Mouse (Mus musculus) stomach, embryonic 16.5 days (tissue): ENCODE measurements around the gene Arl14. TPM values are rescaled to one million over a fixed set of nuclear protein-coding genes. Genes with fewer than 3 reads are reported as not detected.
"Not testable (repeated sequence)": the region's sequence is repeated elsewhere in the genome, so short reads cannot be mapped to it uniquely, and the experiment has no call there.

Experiments used
- ATAC-seq: fragments of 200-750 bp; cut with Nextera tagmentation; 2 replicates; pipeline ENCODE4 v1.8.0; 2017; ENCODE audit warnings: moderate number of reproducible peaks, moderate TSS enrichment; ENCODE audit not compliant: insufficient read depth, low FRiP score
- H3K27ac ChIP-seq: fragments of 300-500 bp; sonication (generic); 2 replicates; pipeline ENCODE4 v1.5.1; 2014; ENCODE audit warnings: low read length
- H3K27me3 ChIP-seq: fragments of 300-500 bp; sonication (generic); 2 replicates; pipeline ENCODE4 v1.6.1; 2014; ENCODE audit warnings: low read length, control low read depth, mixed read lengths; ENCODE audit not compliant: control insufficient read depth, insufficient read depth
- H3K36me3 ChIP-seq: fragments of 300-500 bp; sonication (generic); 2 replicates; pipeline ENCODE4 v1.6.1; 2014; ENCODE audit warnings: low read length; ENCODE audit not compliant: control insufficient read depth, insufficient read depth
- H3K4me1 ChIP-seq: fragments of 300-500 bp; sonication (generic); 2 replicates; pipeline ENCODE4 v1.6.1; 2014; ENCODE audit warnings: low read length, control low read depth, mixed read lengths; ENCODE audit not compliant: control insufficient read depth, insufficient read depth
- H3K4me2 ChIP-seq: fragments of 300-500 bp; sonication (generic); 2 replicates; pipeline ENCODE4 v1.6.1; 2014; ENCODE audit warnings: low read depth, low read length, mixed read lengths
- H3K4me3 ChIP-seq: fragments of 300-500 bp; sonication (generic); replicated peaks from 2 replicates; pipeline ENCODE4 v1.5.1; 2014; ENCODE audit warnings: mild to moderate bottlenecking, low read length
- H3K9ac ChIP-seq: fragments of 300-500 bp; sonication (generic); 2 replicates; pipeline ENCODE4 v1.6.1; 2014; ENCODE audit warnings: low read length
- H3K9me3 ChIP-seq: fragments of 300-500 bp; sonication (generic); replicated peaks from 2 replicates; pipeline ENCODE4 v1.6.1; 2016; ENCODE audit warnings: low read length, control low read depth; ENCODE audit not compliant: control insufficient read depth
- WGBS: fragments of 180-500 bp; shearing (Covaris S2); extraction: QIAGEN DNeasy Blood & Tissue Kit; methylation state at CpG from one replicate; pipeline ENCODE4 v1.1.7; 2014; 5-methylcytosine and 5-hydroxymethylcytosine counted together
- polyA plus RNA-seq: library from polyadenylated mRNA; unstranded; fragments of >200 nt; fragmentation: Nextera tagmentation; extraction: Ambion mirVana; gene quantifications from 2 replicates; pipeline ENCODE4 v1.2.1, GENCODE M21; 2015

The Arl14 gene
- polyA plus RNA-seq, 1 experiment from 2014 or later, result 19.0 TPM

GRCm38 (mm10) chr3:69241020-69241419 is 18.8 kb downstream of the Arl14 start:
- H3K27me3 ChIP-seq, result no peaks in the 10 kb centered on the region; the same call in 1 of the 2 replicates
- H3K9ac ChIP-seq, result no peak overlapping the region
- H3K27ac ChIP-seq, result no peak overlapping the region
- H3K9me3 ChIP-seq, result no peaks in the 10 kb centered on the region
- peaks cover 6% of the 10 kb centered on the region for H3K4me1 ChIP-seq
- no peak overlapping the region for H3K4me2 ChIP-seq
- no peaks in the 10 kb centered on the region for H3K36me3 ChIP-seq
- no peak for ATAC-seq
- no peak overlapping the region for H3K4me3 ChIP-seq
- 44% methylated on average over 1 of the region's 1 CpGs for WGBS

GRCm38 (mm10) chr3:69253096-69253866 is 31.1 kb downstream of the Arl14 start:
- Histone ChIP-seq H3K9ac (no peak overlapping the region), H3K4me3 (no peak overlapping the region), H3K4me2 (no peak overlapping the region), H3K9me3 (no peaks in the 10 kb centered on the region), H3K27me3 (no peaks in the 10 kb centered on the region), H3K36me3 (no peaks in the 10 kb centered on the region), H3K27ac (no peak overlapping the region), H3K4me1 (no peaks in the 10 kb centered on the region)
- ATAC-seq, result no peak
- 77% methylated on average over 17 of the region's 17 CpGs for WGBS

GRCm38 (mm10) chr3:69254676-69255075 is 32.5 kb downstream of the Arl14 start:
- H3K4me2 ChIP-seq, result no peak overlapping the region
- no peak overlapping the region for H3K27ac ChIP-seq
- no peaks in the 10 kb centered on the region for H3K27me3 ChIP-seq
- no peaks in the 10 kb centered on the region for H3K9me3 ChIP-seq
- no peak for ATAC-seq
- 61% methylated on average over 7 of the region's 7 CpGs for WGBS
- no peaks in the 10 kb centered on the region for H3K36me3 ChIP-seq
- no peak overlapping the region for H3K4me3 ChIP-seq
- no peak overlapping the region for H3K9ac ChIP-seq
- H3K4me1 ChIP-seq, result no peaks in the 10 kb centered on the region

GRCm38 (mm10) chr3:69257049-69257699 is 35.0 kb downstream of the Arl14 start:
- Histone ChIP-seq H3K9ac (no peak overlapping the region), H3K27me3 (no peaks in the 10 kb centered on the region), H3K4me2 (no peak overlapping the region), H3K9me3 (no peaks in the 10 kb centered on the region), H3K27ac (no peak overlapping the region), H3K36me3 (no peaks in the 10 kb centered on the region), H3K4me3 (no peak overlapping the region), H3K4me1 (no peaks in the 10 kb centered on the region)
- 15% methylated on average over 2 of the region's 2 CpGs for WGBS
- no peak for ATAC-seq

GRCm38 (mm10) chr3:69263010-69263643 is 40.9 kb downstream of the Arl14 start:
- Histone ChIP-seq H3K9me3 (no peaks in the 10 kb centered on the region), H3K27ac (no peak overlapping the region), H3K4me1 (no peaks in the 10 kb centered on the region), H3K27me3 (no peaks in the 10 kb centered on the region), H3K9ac (no peak overlapping the region), H3K4me2 (no peak overlapping the region), H3K36me3 (no peaks in the 10 kb centered on the region), H3K4me3 (no peak overlapping the region)
- no peak for ATAC-seq
- 70% methylated on average over 7 of the region's 7 CpGs for WGBS

- not testable (repeated sequence) for H3K36me3 ChIP-seq, ATAC-seq, H3K4me3 ChIP-seq, H3K27me3 ChIP-seq, H3K9me3 ChIP-seq, H3K27ac ChIP-seq, H3K9ac ChIP-seq, H3K4me1 ChIP-seq, H3K4me2 ChIP-seq
- 81% methylated on average over 2 of the region's 2 CpGs for WGBS
These were observed 42.1 kb downstream of the Arl14 start for GRCm38 (mm10) chr3:69264299-69264698.

GRCm38 (mm10) chr3:69271812-69272211 is 49.6 kb downstream of the Arl14 start:
- Histone ChIP-seq H3K27me3 (no peaks in the 10 kb centered on the region), H3K9ac (no peak overlapping the region), H3K4me3 (no peak overlapping the region), H3K36me3 (no peaks in the 10 kb centered on the region), H3K27ac (no peak overlapping the region), H3K9me3 (no peaks in the 10 kb centered on the region), H3K4me2 (no peak overlapping the region), H3K4me1 (no peaks in the 10 kb centered on the region)
- WGBS, result 57% methylated on average over 7 of the region's 7 CpGs
- no peak for ATAC-seq
